Mouse (Mus musculus): Measurements from ENCODE around the gene Crtc1.

Gene Crtc1

GRCm38 (mm10) chr8:70377049-70377448, 62.3 kb downstream of the Crtc1 start:
- DNase-seq: no peak

GRCm38 (mm10) chr8:70376275-70376741, 63.1 kb downstream of the Crtc1 start:
- DNase-seq: no peak

DNA sequence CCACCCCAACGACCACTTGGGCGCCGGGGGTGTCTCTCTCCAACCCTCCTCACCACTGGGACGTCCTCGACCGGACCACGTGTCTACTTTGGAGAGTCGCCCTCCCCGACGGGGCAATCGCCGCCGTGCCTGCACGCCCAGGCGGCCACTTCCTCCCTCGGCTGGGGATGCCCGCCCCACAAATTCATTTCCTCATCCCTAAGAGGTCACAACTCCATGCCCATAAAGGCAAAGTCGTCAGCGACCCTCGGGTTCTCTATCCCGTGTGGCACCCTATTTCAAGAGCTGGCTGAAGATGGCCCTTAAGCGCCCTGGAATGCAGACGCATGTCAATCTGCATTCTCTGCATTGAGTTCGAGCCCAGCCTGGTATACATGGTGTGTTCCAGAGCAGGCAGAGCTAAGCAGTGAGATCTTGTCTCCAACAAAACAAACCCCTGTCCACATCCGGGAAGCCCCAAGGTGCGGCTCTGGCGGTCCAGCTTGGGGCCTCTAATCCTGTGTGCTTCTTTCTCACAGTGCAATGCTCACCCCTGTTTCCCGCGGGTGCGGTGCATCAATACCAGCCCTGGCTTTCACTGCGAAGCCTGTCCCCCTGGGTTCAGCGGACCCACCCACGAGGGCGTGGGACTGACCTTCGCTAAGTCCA, 64.0 kb downstream of the Crtc1 start:
- DNase-seq: no peak

DNA sequence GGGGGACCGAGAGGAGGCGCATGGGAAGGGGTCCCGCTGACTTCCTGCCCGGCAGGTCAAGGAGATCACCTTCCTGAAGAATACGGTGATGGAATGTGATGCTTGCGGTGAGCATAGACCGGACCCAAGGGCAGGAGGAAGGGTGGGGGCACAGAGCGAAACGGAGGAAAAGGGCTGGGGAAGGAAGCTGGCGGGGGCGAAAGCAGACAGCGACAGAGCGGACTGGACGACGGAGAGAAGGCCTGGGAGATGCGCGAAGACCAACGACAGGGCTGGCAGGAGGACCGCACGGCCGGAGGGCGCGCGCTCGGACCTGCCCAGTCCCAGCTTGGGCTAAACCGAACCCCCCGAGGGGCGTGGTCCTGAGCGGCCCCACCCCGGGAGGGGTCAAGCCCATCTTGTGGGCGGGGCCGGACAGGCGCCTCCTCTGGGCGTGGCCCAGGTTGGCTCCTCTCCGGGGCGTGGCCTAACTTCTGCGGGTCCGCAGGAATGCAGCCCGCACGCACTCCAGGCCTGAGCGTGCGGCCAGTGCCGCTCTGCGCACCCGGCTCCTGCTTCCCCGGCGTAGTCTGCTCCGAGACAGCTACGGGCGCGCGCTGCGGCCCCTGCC, 65.0 kb downstream of the Crtc1 start:
- DNase-seq: peak in 1 of 2 experiments; percentile 33

- DNase-seq: no peak
These were observed 65.7 kb downstream of the Crtc1 start, which contains the start of gene Comp for GRCm38 (mm10) chr8:70373397-70374317. Comp (plus strand) TSS chr8:70373558.

DNA sequence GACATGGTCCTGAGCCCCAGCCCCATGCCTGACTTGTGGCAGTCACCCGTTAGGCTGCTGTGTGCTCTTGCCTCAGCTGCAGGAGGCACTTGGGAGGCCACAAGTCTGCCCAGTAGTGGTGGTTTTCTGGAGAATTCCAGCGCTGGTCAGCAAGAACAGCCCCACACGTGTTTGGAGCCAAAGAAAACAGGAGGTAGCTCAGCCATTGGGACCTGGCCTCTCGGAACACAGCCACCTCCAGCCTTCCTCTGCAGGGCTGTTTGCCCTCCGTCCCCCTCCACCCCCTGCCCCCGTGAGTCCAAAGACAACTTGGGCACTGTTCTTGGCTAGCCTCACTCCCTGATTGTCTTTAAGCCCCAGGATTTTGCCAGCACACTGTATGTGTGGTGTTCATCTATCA, 67.4 kb downstream of the Crtc1 start:
- no peak for DNase-seq

DNA sequence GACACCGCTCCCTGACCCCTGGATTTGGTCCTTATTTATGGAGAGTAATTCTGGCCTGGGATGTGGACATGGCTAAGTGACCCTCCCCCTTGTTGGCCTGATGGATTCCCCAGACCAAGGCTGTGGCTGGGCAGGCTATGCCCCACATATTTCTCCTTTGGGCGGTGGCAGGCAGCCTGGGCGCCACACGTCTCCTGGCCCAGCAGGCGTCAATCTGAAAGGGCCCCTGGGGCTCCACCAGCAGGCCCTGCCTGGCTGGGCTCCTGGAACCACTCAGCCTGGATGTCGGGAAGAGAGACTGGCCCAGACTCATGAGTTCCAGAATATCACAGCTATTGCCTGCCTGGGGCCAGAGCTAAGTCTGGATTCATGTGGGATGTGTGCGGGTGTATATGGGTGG, 68.9 kb downstream of the Crtc1 start:
- DNase-seq: no peak

DNA sequence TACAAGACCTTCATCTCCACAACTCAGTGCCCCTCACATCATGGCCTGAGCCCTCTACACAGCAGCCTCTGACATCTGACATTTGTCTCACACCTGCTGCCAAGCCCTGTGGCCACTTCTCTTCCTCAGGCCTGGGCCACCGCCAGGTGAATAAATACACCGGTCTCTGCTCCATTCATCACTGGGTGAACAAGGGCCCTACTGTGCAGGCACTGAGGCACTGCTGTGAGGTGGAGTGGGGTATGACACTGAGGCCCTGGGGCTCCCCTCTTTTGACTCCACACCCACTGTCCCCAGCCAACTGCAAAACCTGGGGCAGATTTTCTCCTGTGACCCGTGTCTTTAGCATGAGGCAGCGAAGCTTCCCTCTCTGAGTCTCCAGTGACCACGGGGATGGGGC, 72.8 kb downstream of the Crtc1 start:
- no peak for DNase-seq

GRCm38 (mm10) chr8:70364066-70364465, 75.3 kb downstream of the Crtc1 start:
- DNase-seq: no peak

DNA sequence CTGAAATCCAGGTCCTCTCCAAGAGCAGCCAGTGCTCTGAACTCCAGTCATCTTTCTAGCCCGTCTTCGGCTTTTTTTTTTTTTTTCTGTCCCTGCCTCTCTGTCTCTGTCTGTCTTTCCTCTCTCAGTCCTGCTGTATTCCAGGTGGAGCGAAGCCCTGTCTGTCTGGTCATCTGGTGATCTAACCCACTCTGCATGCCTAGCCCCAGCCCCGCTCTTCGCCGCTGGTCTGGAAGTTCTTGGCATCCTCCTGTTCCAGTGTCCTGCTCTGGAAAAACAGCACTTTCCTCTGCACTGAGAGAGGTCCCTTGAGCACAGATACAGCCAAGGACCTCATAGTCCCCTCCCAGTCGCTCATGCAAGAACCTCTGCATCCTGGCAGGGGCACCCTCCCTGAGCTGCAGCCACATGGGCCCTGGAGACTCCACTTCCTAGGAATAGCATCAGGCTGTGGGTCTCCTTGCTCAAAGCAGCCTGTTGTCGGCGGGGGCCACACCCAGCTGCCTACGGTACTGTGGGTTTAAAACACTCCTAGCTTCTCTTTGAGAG, 77.8 kb downstream of the Crtc1 start:
- DNase-seq: no peak

GRCm38 (mm10) chr8:70360769-70361168, 78.6 kb downstream of the Crtc1 start:
- no peak for DNase-seq

DNA sequence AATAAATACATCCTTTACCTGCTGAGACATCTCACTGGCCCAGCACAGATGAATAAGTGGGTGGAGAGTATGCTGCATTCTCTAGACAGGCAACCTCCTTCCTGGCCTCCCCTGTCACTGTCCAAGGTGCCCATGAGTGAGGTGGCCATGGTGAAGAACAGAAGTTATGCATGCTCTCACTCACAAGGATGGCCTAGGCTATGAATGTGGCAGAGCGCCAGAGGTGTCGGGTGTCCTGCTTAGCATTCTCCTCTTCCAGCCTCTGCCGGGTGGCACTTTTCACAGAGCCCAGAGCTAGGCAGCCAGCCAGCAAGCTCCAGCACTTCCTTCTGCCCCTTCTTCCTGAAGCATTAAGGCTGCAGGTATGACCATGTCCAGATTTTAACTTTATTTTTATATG, 80.0 kb downstream of the Crtc1 start:
- no peak for DNase-seq

- no peak for DNase-seq
These were observed 83.3 kb downstream of the Crtc1 start for GRCm38 (mm10) chr8:70356111-70356510.

- DNase-seq: no peak
These were observed 85.4 kb downstream of the Crtc1 start for GRCm38 (mm10) chr8:70354004-70354403.

DNA sequence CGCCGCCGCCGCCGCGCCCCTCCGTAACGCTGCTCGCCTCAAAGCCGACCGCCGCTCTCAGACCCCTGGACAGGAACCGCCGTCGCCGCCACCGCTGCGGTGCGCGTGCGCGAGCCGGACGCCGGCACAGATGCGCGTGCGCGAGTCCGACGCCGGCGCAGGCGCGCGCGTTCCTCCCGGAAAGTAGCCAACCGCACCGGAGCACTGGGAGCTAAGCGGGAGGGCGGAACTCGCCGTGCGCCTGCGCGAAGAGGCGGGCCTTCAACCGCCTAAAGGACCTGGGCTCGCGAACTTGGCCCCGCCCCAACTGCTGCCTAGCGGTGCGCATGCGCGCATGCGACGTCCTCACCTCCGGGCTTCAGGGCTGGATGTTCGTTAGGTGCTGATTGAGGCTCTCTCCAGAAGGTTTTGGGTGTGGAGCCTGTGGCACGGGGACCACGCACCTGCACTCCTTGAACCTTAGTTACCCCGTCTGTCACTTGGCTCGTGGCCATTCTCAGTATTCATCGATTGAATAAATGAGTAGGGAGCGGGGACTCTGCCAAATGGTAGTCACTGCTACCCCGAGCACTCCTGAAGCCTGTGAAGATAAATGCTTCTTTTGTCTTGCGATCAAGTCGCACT, 86.1 kb downstream of the Crtc1 start, which contains the start of gene Upf1:
Gene Upf1, minus strand, starts transcription at position 85 of the 624 bp plus-strand sequence.
- DNase-seq: peak; percentile 98 to 99

DNA sequence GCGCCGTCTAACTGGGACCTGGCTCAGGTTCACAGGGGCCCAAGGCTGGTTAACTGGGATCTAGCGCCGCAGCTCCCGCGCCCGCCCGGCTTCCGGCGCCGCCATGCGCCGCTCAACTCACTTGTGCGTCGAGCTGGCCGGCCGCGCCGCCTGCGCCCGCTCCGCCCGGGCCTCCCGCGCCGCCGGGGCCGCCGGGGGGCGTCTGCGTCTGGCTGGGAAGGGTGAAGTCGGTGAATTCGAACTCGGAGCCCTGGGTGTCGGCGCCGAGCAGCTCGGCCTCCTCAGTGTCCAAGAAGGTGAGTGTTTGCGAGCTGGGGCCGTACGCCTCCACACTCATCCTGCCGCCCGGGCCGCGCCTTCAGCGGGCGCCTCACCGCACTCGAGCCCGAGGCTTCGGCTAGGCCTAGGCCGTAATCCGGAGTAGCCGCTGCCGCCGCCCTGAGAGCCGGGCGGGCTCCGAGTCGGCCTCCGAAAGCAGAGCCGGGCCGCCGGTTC, 86.7 kb downstream of the Crtc1 start:
- DNase-seq: peak; percentile 42 to 51

DNA sequence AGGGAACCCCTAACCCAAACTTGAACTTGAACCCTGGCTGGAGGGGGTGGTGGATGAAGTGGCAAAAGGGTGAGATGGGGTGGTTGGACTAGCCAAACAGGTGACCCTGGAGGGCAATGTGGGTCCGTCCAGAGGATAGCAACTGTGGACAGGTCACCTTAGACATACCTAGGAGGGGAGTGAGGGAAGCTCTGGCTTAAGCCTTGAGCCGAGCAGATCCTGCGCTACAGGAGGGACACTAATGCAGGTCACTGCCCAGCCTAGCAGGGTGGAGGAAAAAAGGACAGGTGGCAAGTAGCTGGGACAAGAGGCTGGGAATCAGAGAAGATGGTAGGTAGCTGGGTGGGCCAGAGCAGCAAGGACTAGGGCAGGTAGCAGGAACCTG, 87.4 kb downstream of the Crtc1 start:
- DNase-seq: no peak

DNA sequence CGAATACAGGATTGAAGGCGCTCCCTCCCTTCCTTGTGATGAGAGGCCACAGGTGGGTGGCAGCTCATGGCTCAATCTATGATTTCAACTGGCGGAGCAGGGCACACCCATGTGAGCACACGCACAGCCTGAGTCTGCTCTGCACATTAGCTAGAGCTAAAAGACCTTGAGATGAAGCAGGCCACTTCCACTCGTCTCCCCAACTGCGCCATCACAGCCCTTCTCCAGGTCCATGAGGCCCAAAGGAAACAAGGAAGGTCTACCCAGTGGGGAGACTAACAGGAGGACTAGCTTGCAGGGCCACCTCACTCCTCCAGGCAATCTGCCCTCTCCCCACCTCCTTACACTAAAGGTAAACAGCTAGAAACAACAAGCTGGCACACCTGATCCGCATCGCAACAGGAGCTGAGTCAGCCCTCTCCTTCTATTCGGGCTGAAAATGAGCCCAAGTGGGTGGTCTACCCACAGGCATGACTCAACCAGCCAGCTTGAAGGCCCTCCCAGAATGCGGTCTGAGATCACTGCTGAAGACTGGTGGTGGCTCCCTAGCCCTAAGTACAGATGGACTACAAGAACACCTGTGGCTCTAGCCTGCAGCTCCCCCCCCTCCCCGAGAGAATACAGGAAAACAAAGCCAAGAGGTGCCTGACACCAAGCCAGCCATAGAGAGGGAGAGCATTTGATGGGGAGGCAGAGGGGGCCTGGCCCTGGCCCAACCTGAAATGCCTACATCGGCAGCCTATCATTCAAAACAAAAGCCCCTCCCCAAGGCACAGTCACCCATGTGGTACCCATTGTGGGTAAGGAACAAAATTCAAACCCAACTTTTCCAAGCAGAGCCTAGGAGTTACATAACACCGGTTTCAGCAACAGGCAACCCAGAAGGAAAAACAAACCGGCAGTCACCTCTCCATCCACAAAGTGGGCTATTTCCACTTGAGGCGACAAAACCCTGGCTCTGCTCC, 88.1 kb downstream of the Crtc1 start:
- no peak for DNase-seq

DNA sequence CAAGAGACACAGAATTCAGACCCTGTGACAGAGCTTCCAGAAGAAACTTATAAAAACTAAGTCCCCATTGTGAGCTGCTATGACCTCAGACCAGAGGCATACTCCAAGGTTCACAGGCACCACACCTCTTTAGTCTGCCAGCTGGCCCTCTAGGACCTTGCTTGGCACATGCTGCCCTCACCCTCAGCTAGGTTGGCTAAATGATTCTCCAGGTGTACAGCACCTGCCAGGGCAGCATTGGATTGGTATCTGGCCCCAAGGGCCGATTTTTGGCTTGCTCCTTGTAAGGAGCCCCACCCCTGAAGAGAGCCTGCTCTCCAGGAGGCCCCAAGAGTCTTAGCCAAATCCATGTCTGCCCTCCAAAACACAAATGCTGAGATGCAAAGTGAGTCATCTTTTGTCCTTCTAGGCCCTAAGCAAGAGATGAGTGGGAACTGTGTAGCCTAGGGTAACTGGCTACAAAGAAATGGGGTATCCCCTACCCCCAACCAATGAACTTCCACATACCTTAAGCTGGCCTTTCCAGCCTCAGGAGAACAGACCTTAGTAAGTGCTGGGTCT, 91.4 kb downstream of the Crtc1 start:
- DNase-seq: no peak

DNA sequence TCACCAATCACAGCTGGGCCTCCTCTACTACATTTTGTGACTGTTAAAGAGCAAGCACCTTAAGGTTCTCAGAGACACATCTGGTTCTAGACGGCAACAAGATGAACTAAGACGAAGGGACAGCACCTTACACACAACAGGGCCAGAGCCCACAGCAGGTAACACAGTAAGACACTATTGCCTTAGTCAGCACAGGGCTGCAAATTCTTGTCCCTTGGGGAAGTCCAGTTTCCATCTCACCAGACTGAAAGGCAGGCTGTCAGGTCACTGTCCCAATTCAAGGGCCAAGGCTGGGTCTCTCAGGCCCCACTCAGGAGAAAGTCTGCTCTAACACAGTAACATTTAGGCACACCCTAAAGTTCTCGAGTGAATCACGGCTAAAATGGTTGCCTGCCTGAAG, 91.9 kb downstream of the Crtc1 start:
- no peak for DNase-seq

DNA sequence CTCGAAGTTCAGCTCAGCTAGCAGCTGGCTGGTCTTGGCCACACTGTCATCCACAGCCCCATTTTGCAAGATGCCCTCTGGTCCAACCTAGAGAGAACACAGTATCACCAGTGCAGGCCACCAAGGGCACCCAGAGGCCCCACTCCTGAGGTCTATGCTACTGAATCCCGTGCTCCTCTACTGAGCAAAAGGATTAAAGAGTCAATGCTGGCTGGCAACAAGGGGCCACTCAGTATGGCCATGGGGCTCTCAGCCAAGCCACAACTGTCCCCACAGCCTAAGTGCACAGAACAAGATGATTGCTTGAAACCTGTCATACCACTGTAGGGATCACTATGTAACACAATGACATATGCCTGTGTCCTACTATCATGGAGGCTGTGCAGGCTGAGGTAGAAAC, 95.1 kb downstream of the Crtc1 start:
- no peak for DNase-seq
